Mouse (Mus musculus) embryo, embryonic 10 days (tissue): ENCODE data around the gene Rps6ka1.
"Not testable (repeated sequence)": the region's sequence is repeated elsewhere in the genome, so short reads cannot be mapped to it uniquely, and the experiment has no call there.

Experiments
- DNase-seq: peaks from one replicate; pipeline ENCODE4 v3.0.0-alpha.2; 2015; ENCODE audit warnings: low spot score

Gene Rps6ka1

DNA sequence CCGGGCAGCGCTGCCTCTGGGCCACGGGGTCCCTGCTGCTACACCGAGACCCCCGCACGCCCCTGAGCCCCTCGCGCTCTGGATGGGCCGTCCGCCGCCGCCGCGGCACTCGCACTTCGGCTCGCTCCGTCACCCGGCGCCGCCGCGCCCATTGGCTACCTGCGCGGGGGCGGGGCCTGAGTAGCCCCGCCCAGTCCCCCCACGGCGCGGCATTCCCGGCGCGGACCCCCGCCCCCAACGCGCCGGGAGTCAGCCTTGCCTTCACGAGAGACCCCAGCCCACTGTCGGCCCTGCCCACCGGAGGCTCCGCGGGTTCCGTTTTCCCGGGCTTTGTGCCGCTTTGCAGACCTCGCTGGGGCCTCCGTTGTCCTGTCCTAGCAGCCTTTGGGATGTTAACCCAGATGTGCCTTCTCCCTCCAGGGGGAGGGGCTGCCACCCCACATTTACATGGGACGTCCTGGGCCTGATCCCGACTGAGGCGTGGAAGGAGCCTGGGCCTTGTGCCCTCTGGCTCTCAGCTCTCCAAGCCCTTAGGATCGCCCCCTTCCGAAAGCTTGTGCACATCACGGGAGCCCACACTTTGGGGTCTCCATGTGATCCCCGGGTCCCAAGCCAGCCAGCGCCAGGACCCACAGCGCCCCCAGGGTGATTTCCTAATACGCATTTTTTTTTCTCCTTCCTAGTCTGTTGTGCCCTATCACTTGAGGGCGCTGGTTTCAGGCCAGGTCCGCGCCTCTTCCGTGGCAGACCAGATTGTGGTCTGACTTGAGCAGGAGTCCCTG is at the start of gene Rps6ka1:
Gene Rps6ka1 (minus strand): TSS at position 126 of the 782 bp plus-strand sequence.
- peak; percentile 84 for DNase-seq

GRCm38 (mm10) chr4:133931785-133932184 is 44.2 kb upstream of the Rps6ka1 start:
- no peak for DNase-seq

- no peak for DNase-seq
These were observed 43.8 kb upstream of the Rps6ka1 start for GRCm38 (mm10) chr4:133931349-133931748.

- DNase-seq = peak; percentile 46
These were observed 41.7 kb upstream of the Rps6ka1 start for GRCm38 (mm10) chr4:133929278-133929670.

DNA sequence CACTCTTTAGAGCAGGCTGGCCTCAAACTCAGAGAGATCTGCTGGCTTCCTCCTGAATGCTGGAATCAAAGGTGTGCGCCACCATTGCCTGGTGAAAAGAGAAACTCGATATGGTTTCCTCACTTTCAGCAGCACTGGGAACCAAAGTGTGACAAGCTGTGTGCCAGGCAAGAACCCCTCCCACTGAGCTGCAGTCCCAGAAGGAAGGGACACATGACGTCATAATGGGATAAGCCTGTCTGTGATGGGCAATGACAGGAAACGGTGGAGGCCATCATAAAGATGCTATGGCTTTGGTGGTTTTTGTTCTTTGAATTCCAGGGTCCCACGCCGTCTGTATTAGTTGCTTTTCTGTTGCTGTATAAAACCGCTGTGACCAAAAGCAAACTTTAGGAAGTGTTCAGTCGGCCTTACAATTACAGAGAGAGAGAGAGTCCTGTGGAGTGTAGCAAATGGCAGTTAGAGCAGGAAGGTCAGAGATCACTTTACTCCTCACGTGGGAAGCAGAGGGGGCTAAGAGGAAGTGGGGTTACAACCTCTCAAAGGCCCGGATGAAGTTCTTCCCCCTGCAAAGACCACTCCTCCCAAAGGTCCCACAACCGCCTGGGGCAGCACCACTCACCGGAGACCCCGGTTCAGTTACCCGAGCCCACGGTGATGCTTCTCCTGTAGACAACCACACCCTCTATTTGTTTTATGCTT is 41.1 kb upstream of the Rps6ka1 start:
- DNase-seq = peak; percentile 57

DNA sequence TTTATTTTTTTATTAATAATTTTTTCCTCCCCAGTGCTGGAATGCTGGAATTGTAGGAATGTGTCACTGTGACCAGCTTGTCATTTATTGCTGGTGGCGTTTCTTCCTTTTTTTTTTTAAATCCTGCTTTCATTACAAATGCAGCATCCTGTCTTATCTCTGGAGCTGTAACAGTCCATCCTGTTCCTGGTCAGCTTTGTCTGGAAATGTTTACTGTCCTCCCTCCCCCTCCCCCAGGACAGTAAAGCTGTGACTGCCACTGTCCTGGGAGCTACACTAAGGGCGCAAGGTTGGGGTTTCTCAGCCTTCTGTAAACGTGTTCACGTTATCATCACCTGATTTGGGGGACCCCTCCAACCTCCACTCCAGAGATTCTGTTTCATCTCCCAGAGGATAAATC is 37.6 kb upstream of the Rps6ka1 start:
- DNase-seq = no peak

DNA sequence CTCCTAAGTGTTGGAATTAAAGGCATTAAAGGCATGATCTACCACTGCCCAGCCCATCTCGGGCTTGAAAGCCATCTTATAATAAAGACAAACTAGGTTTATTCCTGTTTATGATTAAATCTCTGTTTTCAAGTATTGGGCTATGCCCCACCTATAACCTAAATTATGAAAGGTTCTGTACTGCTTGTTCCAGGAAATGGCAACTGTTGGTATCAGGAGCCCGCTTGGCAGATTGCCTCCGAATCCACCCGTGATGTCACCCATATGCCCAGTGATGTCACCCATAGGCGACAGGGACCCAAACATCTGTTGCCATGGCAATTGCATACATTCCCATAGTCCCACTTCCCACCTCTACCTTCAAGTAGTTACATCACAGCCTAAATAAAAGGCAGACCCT is 36.1 kb upstream of the Rps6ka1 start:
- no peak for DNase-seq

GRCm38 (mm10) chr4:133918093-133918825 is 30.7 kb upstream of the Rps6ka1 start:
- DNase-seq = not testable (repeated sequence)

DNA sequence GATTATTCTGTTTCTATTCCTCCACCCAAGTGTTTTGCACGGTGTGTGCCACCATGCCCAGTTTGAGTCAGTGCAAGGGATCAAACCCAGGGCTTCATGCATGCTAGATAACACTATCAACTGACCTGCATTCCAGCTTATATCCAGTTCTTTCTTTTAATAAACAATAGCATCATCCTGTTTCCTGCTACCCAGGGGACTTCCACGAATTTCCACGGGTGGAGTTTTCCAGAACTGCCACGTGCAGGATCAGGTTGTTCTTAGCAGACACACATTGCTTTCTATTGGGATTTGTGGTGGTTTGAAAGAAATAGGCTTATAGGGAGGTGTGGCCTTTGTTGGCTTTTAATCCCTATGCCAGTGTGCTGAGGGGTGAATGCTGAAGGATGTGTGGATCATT is 24.4 kb upstream of the Rps6ka1 start:
- no peak for DNase-seq

GRCm38 (mm10) chr4:133910236-133911211 is 22.9 kb upstream of the Rps6ka1 start:
- peak; percentile 100 for DNase-seq

- no peak for DNase-seq
These were observed 20.5 kb upstream of the Rps6ka1 start for GRCm38 (mm10) chr4:133908051-133908450.

DNA sequence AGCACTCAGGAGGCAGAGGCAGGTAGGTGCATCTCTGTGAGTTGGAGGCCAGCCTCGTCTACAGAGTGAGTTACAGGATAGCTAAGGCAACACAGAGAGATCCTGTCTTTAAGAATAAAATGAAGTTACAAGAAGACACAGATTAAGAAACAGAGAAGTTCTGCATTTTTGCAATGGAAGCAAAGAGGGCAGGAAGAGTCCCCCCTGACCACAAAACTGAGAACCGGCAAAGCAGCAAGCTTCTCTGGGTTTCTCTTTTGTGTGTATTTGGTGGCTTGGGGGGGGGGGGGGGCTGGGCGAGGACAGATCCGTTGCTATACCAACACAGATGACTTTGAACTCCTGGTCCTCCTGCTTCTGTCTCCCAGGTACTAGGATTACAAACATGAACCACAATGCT is 19.5 kb upstream of the Rps6ka1 start:
- DNase-seq = no peak

DNA sequence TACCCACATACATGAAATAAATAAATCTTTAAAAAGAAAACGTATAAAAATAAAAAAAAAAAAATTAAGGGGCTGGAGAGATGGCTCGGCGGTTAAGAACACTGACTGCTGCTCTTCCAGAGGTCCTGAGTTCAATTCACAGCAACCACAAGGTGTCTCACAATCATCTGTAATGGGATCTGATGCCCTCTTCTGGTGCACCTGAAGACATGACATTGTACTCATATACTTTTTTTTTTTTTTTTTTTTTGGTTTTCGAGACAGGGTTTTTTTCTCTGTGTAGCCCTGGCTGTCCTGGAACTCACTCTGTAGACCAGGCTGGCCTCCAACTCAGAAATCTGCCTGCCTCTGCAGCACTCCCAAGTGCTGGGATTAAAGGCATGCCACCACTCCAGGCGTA is 18.7 kb upstream of the Rps6ka1 start:
- not testable (repeated sequence) for DNase-seq

- no peak for DNase-seq
These were observed 17.6 kb upstream of the Rps6ka1 start for GRCm38 (mm10) chr4:133905167-133905566.

DNA sequence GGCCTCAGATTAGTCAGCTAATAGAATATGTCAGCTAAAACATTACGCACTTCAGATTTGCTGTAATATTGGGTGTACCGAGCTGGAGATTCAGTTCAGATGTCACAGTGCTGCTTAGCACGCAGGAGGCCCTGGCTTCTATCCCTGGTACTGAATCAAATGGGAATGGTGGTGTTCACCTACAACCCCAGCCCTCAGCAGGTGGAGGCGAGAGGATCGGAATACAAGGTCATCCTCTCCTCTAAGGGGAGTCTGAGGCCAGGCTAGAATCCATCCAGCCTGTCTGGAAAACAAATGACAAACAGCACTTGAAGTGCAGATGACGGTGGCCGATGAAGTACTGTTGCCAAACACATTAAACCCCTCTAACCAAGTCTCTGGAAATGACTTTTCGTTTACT is 16.7 kb upstream of the Rps6ka1 start:
- DNase-seq = no peak

DNA sequence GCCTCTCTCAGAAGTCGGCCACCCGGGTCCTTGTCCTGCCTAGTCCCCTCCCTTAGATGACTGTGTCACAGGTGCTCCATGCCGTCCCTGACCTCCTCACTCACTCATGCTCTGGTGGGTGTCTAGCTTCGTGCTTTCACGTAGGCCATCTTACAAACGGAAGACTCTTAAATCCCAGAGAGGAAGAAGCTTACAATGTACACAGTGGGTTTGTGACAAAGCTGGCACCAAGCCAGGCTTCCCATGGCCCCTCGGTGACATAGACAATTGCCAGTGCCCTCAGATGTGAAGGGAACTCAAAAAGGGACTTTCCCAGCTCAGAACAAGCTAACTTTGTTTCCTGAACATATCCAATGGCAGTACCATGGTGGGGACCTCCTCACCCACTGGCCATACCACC is 15.8 kb upstream of the Rps6ka1 start:
- DNase-seq = no peak

DNA sequence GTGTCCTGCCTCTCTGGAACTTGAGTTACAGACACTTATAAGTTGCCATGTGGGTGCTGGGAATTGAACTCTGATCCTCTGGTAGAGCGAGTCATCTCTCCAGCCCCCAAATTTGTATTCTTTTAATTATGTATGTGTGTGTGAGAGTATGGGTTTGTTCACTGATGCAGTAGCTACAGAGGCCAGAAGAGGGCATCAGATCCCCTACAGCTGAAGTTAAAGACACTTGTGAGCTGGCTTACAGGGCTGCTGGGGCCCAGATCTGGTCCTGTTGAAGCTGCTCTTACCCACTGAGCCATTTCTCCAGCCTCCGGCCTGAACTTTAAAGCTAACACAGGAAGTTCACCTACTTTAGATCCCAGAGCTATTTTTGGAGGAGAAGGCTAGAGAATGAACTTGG is 14.9 kb upstream of the Rps6ka1 start:
- no peak for DNase-seq

DNA sequence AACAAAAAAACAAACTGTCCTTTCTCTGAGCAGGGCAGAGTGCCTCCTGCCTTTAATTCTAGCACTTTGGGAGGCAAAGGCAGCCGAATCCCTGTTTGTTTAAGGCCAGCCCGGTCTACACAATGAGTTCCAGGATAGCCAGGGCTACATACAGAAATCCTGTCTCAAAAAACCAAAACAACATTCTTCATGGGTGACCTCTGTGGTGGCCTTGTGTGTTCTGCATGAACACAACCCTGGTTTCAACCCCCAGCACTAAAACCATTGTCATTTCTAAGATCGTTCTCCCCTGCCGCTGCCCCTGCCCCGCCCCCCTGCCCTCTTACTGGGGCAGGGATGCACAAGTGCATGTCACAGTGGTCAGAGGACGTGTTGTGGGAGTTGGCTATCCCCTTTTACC is 13.3 kb upstream of the Rps6ka1 start:
- DNase-seq = no peak

DNA sequence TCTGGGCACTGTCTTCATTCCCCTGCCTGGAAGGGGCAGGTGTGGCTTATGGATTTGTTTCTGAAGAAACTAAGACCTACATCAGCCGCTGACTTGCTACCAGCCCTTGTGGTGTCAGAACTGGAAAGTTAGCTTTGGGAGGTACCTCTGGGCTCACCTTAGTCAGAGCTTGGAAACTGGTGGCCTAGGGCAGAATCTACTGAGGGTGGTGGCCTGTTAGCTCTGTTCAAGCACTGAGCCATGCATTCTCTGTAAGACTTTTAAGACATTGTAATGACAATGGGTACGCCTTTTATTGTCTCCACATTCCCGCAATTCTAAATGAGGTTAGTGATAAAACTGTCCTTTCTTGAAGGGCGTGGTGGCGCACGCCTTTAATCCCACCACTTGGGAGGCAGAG is 12.8 kb upstream of the Rps6ka1 start:
- DNase-seq = no peak

DNA sequence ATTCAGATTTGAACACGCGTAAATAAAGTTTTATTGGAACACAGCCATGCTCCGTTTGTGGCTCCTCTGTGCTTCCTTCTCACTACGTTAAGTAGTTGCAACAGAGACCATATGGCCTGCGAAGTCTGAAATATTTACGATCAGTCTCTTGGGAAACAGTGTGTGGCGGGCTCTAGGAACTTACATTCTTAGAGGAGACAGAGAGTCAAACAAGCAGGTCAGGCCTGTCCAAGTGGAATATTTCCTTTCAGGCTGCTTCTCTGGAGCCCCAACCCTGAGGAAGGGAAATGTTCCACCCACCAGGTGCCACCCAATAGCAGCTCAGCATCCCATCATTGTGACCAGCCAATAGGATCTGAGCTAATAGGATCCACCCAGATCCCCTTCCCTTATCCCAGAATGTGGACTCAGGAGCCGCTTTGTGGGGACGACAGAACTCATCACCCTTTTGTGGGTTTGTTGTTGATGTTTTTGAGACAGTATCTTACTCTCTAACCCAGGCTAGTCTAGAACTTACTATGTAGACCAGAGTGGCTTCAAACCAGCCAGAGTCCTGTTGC is 11.7 kb upstream of the Rps6ka1 start:
- DNase-seq = no peak

DNA sequence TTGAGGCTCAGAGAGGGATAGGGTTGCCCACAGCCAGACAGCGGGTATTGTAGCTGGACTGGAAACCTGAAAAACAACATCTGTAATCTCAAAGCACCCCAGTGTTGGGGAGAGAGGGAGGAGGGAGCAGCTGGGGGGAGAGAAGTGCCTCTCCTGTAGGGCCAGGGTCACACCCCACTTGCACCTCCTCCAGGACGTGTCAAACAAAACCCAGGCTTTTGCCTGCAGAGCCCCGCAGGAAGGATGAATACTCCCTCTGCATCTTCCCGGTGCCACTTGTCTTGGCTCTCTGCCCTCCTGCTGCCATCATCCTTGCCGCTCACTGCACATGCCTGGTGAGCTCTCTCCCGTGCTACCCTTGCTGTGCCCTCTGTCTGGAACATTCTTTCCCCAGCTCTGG is 10.6 kb upstream of the Rps6ka1 start:
- DNase-seq = no peak
